Mouse (Mus musculus): Measurements from ENCODE around the gene Astn2.

Astn2 gene

DNA sequence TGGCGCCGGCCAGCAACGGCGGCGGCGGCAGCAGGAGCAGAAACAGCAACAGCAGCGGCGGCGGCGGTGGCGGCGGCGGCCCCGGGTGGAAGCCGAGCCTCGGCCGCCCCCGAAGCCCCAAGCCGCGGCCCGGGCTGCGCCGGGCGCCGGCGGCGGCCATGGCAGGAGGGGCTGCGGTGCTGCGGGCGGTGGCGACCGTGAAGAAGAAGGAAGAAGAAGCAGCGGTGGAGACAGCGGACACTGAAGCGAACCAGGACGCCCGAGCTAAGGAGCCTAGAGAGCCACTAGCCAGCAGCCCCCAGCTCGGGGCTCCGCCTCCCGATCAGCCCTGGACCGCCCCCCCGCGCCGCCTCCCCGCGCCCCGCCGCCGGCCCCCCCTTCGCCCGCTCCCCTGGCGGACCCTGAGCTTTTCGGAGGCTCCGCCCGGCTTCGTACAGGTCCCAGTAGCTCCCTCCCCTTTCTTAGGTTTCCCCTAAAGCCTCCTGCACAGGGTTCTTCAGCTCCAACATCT, at the start of gene Astn2:
TSS of gene Astn2 (minus strand) at position 411 of the 511 bp plus-strand sequence.
- CTCF ChIA-PET: no interaction called here

DNA sequence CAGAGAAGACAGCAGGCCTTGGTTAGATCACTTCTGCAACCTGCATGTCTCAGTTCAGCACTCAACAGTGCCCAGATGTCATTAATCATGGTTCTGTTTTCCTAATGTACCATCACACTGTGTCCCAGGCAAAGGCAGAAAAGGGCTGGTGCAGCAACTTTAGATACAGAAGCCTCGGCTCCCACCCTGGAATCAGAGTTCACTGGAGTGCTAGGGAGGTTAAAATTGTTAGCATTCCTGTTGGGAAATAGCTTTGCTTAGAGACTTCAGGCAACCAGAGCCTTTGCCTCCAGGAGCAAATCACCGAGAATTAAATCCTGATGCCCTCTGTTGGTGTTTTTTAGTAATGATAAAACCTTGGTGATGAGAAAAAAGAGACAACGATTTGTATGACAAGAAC, 45.7 kb upstream of the Astn2 start:
- CTCF ChIA-PET: no interaction called here

- CTCF ChIA-PET: no interaction called here
These were observed 26.8 kb upstream of the Astn2 start for GRCm38 (mm10) chr4:66431256-66431655.

- CTCF ChIA-PET: no interaction called here
These were observed 21.4 kb upstream of the Astn2 start for GRCm38 (mm10) chr4:66425804-66426203.

GRCm38 (mm10) chr4:66414778-66415177, 10.4 kb upstream of the Astn2 start:
- CTCF ChIA-PET: no interaction called here

DNA sequence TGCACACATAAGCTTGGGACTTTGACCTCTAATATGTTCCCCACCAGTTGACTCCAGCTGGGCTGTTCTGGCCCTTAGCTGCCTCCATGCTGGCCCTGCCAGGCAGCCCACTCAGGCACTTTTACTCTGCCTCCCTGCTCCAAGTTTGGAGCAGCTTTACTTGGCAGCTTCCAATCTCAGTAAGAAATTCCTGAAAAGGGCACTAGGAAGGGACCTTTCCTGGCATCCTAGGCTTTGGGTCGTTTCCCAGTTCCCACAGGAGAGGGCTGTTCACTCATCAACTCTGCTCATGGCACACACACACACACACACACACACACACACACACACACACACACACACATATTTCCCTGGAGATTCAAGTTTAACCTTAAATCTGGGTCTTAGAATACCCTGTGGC, 675 bp upstream of the Astn2 start:
- CTCF ChIA-PET: no interaction called here

DNA sequence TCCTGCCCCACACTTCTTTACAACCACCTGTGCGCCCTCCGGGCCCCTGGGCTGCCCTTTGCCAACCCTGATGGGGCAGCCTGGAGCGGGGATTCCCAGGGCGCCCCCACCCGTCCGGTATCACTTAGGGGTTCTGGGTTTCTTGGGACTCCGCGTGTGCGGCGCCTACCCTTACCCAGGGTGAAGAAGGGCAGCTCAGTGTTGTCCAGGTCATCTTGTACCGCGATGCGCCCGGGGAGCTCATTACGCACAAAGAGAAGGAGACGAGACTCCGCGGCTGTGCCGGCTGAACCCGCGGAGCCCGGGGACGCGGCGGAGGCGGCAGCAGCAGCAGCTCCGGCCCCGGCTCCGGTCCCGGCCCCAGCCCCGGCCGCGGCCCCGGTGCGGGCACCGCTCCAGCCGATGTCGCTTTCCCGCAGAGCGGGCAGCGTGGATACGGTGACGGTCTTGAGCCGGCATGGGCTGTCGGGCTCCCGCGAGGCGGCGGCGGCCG, 657 bp downstream of the Astn2 start:
- CTCF ChIA-PET: no interaction called here

GRCm38 (mm10) chr4:66403116-66403707, 1.2 kb downstream of the Astn2 start:
- CTCF ChIA-PET: no interaction called here

DNA sequence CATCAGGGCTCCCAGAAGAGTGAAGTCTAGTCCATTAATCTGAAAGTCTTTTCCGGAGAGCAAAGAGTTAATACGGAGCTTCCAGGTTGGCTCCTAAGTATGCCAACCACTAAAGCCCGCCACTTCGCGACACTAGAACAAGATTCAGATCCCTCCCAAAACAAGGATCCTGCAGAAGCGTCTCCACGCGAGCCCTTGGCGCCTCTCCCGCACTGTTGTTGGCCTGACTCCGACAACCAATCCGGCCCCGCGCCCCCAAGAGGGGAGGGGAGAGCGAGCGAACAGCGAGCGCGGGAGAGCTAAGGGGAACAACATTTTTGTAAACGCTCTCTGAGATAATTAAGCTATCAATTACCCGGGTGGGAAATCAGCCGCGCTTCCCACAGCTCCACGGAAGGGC, 1.8 kb downstream of the Astn2 start:
- CTCF ChIA-PET: no interaction called here

GRCm38 (mm10) chr4:66401186-66401681, 3.2 kb downstream of the Astn2 start:
- CTCF ChIA-PET: no interaction called here

DNA sequence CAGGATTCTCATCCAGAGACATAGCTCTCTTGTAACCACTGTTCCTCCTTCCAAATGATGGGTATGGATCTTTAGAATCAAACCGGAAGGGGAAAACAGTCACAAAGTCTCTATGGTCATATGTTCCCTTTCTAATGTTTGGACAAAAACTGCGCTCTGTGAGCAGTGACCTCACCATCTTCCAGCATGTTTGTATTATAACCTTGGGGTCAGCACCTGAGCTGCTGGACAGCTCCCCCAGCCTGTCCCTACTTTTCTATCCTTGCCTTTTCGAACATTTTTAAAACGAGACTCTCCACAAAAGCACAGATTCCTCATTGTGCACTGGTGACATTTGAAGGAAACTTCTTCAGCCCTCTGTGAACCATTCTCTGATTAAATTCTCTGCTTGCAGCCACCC, 5.3 kb downstream of the Astn2 start:
- CTCF ChIA-PET: no interaction called here

DNA sequence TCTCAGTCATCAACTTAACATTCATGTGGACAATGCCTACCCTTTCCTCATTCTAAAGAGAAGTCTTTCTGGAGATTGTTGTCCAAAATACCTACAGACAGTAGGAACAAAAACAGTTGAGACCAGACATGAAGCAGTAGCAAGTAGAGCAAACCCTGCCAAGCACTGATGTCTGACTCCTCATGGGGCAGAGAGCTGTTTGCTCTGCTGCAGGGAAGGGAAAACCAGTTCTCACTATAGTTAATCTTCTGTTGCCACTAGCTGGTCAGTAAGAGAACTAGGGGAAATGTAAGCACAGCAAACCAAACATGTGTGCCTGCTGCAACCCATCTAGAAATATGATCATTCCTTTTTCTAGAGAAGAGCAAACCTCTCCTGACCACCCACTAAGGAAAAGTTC, 7.2 kb downstream of the Astn2 start:
- CTCF ChIA-PET: no interaction called here

DNA sequence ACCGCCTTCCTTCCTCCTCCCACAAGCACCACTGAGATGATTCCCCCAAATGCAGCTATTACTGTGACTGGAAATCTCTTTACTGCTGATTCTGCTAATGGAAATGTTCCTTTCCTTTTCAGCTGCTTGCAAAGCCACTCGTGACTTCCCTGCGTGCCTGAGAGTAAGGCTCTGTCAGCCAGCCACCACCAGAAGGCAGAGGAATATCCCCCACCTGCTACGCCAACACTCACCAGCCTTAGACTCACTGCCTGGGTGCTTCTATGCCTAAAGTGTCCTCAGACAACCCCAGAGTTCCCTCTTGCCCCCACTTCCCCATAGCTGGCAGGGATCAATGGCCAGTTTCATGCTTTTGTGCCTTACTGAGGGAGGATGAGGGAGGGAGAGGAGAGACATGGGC, 11.1 kb downstream of the Astn2 start:
- CTCF ChIA-PET: no interaction called here

- CTCF ChIA-PET: no interaction called here
These were observed 13.9 kb downstream of the Astn2 start for GRCm38 (mm10) chr4:66390480-66390879.

DNA sequence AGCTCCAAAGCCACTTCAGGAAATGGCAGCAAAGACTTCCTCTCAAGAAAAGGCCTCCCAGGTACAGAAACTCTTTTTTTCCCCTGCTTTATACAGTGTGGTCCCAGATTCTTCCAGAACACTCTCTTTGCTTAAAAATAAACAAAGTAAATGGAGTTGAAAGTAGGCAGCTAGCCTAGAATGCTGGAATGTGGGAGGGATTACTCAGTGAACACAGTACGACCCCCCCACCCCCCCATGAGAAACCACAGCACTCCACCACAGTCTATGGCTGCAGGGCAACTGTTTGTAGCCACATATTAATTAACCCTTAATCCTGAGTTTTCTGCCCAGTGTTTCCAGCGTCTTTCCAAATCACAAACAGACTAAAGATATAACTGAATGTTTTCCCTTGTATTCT, 25.8 kb downstream of the Astn2 start:
- CTCF ChIA-PET: no interaction called here

DNA sequence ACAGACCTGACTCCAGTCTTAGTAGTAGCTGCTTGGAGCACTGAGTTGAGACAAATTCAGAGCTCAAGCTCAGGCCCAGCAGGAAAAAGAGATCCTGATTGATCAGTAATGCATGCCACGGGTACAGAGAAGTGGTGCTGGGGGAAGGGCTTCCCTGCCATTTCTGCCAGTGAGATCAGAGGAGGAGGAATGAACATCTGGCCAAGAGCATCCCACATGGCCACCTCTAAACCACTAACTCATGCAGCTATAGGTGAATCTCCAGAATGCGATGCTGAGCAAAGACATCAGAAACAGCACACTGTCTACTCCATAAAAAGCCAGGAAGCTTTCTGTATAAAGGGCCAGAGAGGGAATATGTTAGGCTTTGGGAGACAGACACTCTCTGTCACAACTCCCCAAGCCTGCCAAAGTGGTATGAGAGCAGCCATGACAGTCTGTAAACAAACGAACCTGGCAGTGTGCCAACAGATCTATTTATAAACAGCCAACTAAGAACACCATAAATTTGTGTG, 33.8 kb downstream of the Astn2 start:
- CTCF ChIA-PET: no interaction called here

- CTCF ChIA-PET: no interaction called here
These were observed 38.9 kb downstream of the Astn2 start for GRCm38 (mm10) chr4:66365500-66365899.

- CTCF ChIA-PET: no interaction called here
These were observed 59.8 kb downstream of the Astn2 start for GRCm38 (mm10) chr4:66344632-66345031.

DNA sequence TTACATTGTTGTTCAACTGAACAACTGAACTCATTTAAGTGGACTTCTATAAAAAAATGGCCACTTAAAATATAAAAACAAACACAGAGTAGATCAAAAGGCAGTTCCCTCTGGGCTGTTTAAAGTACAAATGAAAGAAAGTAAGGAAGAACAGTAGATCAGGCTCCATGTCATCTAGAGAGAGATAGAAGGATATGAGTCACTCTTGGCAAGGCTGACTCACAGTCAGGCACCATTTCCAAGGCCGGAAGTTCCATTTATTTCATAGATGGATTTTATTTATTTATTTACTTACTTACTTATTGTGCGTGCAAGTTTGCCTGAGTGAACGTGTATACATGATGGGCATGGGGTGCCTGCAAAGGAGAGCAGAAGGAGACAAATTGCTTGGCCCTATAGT, 67.0 kb downstream of the Astn2 start:
- CTCF ChIA-PET: no interaction called here

DNA sequence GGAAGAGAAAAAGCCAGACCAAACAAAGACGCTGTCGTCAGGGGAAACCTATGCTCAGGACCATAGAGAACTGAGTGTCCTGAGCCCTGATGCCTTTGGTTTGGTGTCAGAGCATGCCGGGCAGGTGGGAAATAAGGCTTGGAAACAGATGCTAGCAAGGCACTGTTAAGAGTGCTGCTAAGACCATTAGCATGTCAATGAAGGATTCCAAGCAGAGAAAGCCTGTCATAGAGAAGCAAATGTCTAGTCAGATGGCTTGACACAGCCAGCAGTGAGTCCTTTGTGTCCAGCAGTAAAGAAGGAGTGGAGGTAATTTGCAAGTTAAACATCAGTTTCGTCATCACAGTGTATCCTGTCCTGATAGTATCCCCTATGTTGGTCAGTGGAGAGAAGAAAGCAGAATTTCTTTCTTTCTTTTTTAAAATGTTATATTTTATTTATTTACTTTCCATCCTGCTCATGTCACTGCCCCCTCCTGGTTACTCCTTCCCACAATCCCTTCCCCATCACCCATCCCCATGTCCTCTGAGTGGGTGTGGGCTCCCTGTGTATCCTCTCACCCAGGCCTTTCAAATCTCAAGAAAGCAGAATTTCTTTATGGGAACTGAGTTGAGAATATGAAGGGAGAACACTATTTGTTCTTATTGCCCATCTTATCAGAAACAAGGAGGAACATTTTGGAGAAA, 73.7 kb downstream of the Astn2 start:
- CTCF ChIA-PET: no interaction called here

DNA sequence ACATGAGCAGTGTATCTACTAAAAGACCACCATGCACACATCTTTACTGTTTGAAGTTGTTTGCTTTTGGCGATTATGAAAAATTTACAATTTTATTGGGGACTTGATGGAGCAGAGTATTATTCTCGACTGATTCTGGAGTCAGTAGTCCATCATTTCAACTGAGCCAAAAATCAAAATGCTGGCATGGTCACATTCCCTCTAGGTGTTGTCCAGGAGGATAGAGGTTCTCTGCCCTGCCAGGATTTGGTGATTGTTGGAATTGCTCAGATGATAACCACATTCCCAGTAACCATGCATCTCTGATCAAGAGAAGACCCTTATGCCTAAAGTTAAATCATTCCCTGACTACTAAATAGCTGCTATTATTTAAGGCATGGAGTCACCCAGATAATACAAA, 83.4 kb downstream of the Astn2 start:
- CTCF ChIA-PET: no interaction called here

DNA sequence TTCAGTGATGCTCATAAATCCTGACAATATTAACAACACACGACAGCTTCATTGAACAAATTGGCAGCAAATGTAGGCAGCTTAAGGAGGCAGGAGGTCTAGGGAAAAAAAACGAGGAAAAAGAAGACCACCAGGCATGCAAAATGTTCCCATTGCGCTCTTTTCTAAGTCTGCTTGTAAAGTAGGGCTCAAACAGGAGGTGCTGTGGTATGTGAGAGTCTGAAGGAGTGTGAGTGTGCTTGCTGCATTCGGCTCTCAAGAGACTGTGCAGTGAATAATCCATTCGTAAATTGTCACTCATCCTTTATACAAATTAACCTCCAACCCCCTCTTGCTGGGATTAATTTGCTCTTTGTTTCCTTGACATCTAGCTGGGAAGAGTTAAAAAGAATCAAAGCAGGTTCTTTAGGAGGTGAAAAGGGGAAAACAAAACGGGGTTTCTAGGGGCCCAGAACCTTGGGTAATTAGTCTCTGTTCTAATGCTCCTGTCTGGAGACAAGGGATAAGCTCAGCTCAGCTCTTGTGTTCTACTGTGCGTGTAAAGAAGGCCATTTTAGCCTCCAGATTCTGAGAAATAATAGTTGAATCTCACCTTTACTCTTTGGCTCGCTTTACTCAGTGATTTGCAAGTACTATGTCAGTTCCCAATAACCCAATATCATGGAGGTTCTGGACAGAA, 89.5 kb downstream of the Astn2 start:
- CTCF ChIA-PET: no interaction called here

GRCm38 (mm10) chr4:66312733-66313132, 91.7 kb downstream of the Astn2 start:
- CTCF ChIA-PET: no interaction called here

Measured in spleen, embryonic (tissue).